ENCODE assay signal across 11 mouse cellular contexts in genomic region chr15:27618778-27619533, GRCm38 (mm10). TPM values are rescaled to one million over a fixed set of nuclear protein-coding genes. Genes with fewer than 3 reads are reported as not detected.
DNase-seq lines count a peak whose midpoint lies in the region; ATAC-seq and TF ChIP-seq lines count a peak whose summit lies in the region.
"Had no signal": no experiment of that assay in that cellular context is flagged by ENCODE, and none has a peak within 500 bp of the region (broad histone marks: within the 10 kb centered on the region; RNA-seq: fewer than 3 reads in every experiment).

No protein-coding gene starts in this region.

- no peak for TF ChIP-seq CTCF in G1E (IDR thresholded peaks at IDR 0.05; ENCODE audit: low read depth, low read length)
- TF ChIP-seq CTCF in liver, postnatal 0 days (IDR thresholded peaks at IDR 0.05; ENCODE audit: low read depth) = no peak
- no peak for TF ChIP-seq CTCF in forebrain, postnatal 0 days (IDR thresholded peaks at IDR 0.05; ENCODE audit: low read depth)

- TF ChIP-seq EP300 in liver, postnatal 0 days (IDR thresholded peaks at IDR 0.05; ENCODE audit: low read depth) = no peak; the same call in 1 of the 2 replicates

- peaks cover 91% of the 10 kb centered on the region for H3K36me3 ChIP-seq in G1E (replicated peaks)
- H3K36me3 ChIP-seq in heart, embryonic 15.5 days = peaks cover 22% of the 10 kb centered on the region
- peaks cover 50% of the 10 kb centered on the region for H3K36me3 ChIP-seq in liver, postnatal 0 days (replicated peaks; ENCODE audit: insufficient read depth, low read length)
- no peaks in the 10 kb centered on the region for H3K36me3 ChIP-seq in hindbrain, embryonic 11.5 days (ENCODE audit: control insufficient read depth, insufficient read depth, low read length)
- peaks cover 31% of the 10 kb centered on the region for H3K36me3 ChIP-seq in forebrain, postnatal 0 days (ENCODE audit: insufficient read depth)
- H3K36me3 ChIP-seq in midbrain, embryonic 16.5 days (ENCODE audit: control insufficient read depth, insufficient read depth, low read length) = peaks cover 12% of the 10 kb centered on the region; the same call in 1 of the 2 replicates

- no peaks in the 10 kb centered on the region for H3K9me3 ChIP-seq in G1E (replicated peaks)
- no peaks in the 10 kb centered on the region for H3K9me3 ChIP-seq in heart, embryonic 15.5 days (replicated peaks)
- no peaks in the 10 kb centered on the region for H3K9me3 ChIP-seq in liver, postnatal 0 days (ENCODE audit: low read length)
- no peaks in the 10 kb centered on the region for H3K9me3 ChIP-seq in hindbrain, embryonic 11.5 days (ENCODE audit: control insufficient read depth, low read length)
- H3K9me3 ChIP-seq in forebrain, postnatal 0 days (ENCODE audit: low read length) = no peaks in the 10 kb centered on the region
- no peaks in the 10 kb centered on the region for H3K9me3 ChIP-seq in midbrain, embryonic 16.5 days (replicated peaks; ENCODE audit: control insufficient read depth, low read length, poor library complexity, severe bottlenecking)
- H3K9me3 ChIP-seq: limb, embryonic 12.5 days had no signal

- H3K27me3 ChIP-seq in G1E (ENCODE audit: insufficient read depth, low read length) = no peaks in the 10 kb centered on the region
- no peaks in the 10 kb centered on the region for H3K27me3 ChIP-seq in heart, embryonic 15.5 days
- H3K27me3 ChIP-seq in liver, postnatal 0 days (ENCODE audit: insufficient read depth, low read length) = no peaks in the 10 kb centered on the region
- no peaks in the 10 kb centered on the region for H3K27me3 ChIP-seq in hindbrain, embryonic 11.5 days (ENCODE audit: control insufficient read depth, insufficient read depth, low read length)
- H3K27me3 ChIP-seq in forebrain, postnatal 0 days (ENCODE audit: insufficient read depth, low read length) = no peaks in the 10 kb centered on the region
- no peaks in the 10 kb centered on the region for H3K27me3 ChIP-seq in midbrain, embryonic 16.5 days (ENCODE audit: control insufficient read depth, insufficient read depth, low read depth, low read length)
- H3K27me3 ChIP-seq: limb, embryonic 12.5 days had no signal

- H3K9ac ChIP-seq in heart, embryonic 15.5 days = 0 out of 2 replicates have a peak overlapping the region, but pooled peaks have one; percentile 34
- no peak overlapping the region for H3K9ac ChIP-seq in liver, postnatal 0 days (replicated peaks)
- H3K9ac ChIP-seq in hindbrain, embryonic 11.5 days (ENCODE audit: low read depth, low read length) = no peak overlapping the region
- H3K9ac ChIP-seq in forebrain, postnatal 0 days = no peak overlapping the region
- H3K9ac ChIP-seq in midbrain, embryonic 16.5 days (ENCODE audit: low read depth, low read length) = no peak overlapping the region
- H3K9ac ChIP-seq: limb, embryonic 12.5 days had no signal

- peak overlapping the region; percentile 81 for H3K27ac ChIP-seq in heart, embryonic 15.5 days
- no peak overlapping the region for H3K27ac ChIP-seq in liver, postnatal 0 days (ENCODE audit: low read depth)
- H3K27ac ChIP-seq in hindbrain, embryonic 11.5 days (ENCODE audit: low read depth, low read length) = no peak overlapping the region
- no peak overlapping the region for H3K27ac ChIP-seq in forebrain, postnatal 0 days (ENCODE audit: low read depth, low read length)
- H3K27ac ChIP-seq in midbrain, embryonic 16.5 days (ENCODE audit: low read length) = no peak overlapping the region
- H3K27ac ChIP-seq: limb, embryonic 12.5 days had no signal

- 40% methylated on average over 6 of the region's 6 CpGs for WGBS in heart, embryonic 15.5 days
- 47% methylated on average over 6 of the region's 6 CpGs for WGBS in liver, postnatal 0 days (ENCODE audit: insufficient replicate concordance)
- WGBS in hindbrain, embryonic 11.5 days = 82% methylated on average over 6 of the region's 6 CpGs
- WGBS in forebrain, postnatal 0 days = 91% methylated on average over 6 of the region's 6 CpGs
- WGBS in midbrain, embryonic 16.5 days = 90% methylated on average over 6 of the region's 6 CpGs

- peaks cover 28% of the 10 kb centered on the region for H3K4me1 ChIP-seq in G1E (ENCODE audit: insufficient read depth, low read depth, low read length)
- H3K4me1 ChIP-seq in heart, embryonic 15.5 days (replicated peaks) = peaks cover 33% of the 10 kb centered on the region
- H3K4me1 ChIP-seq in liver, postnatal 0 days (ENCODE audit: insufficient read depth) = peaks cover 13% of the 10 kb centered on the region
- H3K4me1 ChIP-seq in hindbrain, embryonic 11.5 days (replicated peaks; ENCODE audit: control insufficient read depth, insufficient read depth, low read length) = no peaks in the 10 kb centered on the region
- H3K4me1 ChIP-seq in forebrain, postnatal 0 days (ENCODE audit: insufficient read depth) = no peaks in the 10 kb centered on the region
- no peaks in the 10 kb centered on the region for H3K4me1 ChIP-seq in midbrain, embryonic 16.5 days (ENCODE audit: control insufficient read depth, insufficient read depth, low read length)
- H3K4me1 ChIP-seq: limb, embryonic 12.5 days had no signal

- 0 out of 2 replicates have a peak overlapping the region, but pooled peaks have one; percentile 6 for H3K4me2 ChIP-seq in heart, embryonic 15.5 days
- H3K4me2 ChIP-seq in liver, postnatal 0 days (ENCODE audit: low read depth, low read length) = no peak overlapping the region
- H3K4me2 ChIP-seq in hindbrain, embryonic 11.5 days (replicated peaks; ENCODE audit: low read depth, low read length) = no peak overlapping the region
- no peak overlapping the region for H3K4me2 ChIP-seq in forebrain, postnatal 0 days (ENCODE audit: low read depth)
- no peak overlapping the region for H3K4me2 ChIP-seq in midbrain, embryonic 16.5 days (ENCODE audit: low read length)
- H3K4me2 ChIP-seq: limb, embryonic 12.5 days had no signal

- DNase-seq in G1E (ENCODE audit: low spot score) (no peak), R1 (ENCODE audit: low read depth, low spot score) (peak; percentile 45)
- DNase-seq in liver, postnatal 0 days = no peak
- no peak for DNase-seq in hindbrain, embryonic 11.5 days (ENCODE audit: low spot score)
- DNase-seq in forebrain, postnatal 0 days = no peak
- DNase-seq: cerebellum, adult 2 months; spleen, adult 18-20 months had no signal

- ATAC-seq in G1E (ENCODE audit: extremely low read depth, insufficient number of reproducible peaks, low FRiP score, poor library complexity, severe bottlenecking) = peak; percentile 89
- peak; percentile 71 for ATAC-seq in heart, embryonic 15.5 days (replicated peaks; ENCODE audit: insufficient number of reproducible peaks, insufficient read depth, low FRiP score, low read depth)
- peak; percentile 64; the same call in 1 of the 2 replicates for ATAC-seq in liver, postnatal 0 days
- no peak for ATAC-seq in hindbrain, embryonic 11.5 days (ENCODE audit: low FRiP score)
- ATAC-seq in forebrain, postnatal 0 days = no peak
- no peak for ATAC-seq in midbrain, embryonic 16.5 days
- ATAC-seq: inflammation-experienced regulatory T-cells, adult 6 months had no signal

- no peak overlapping the region for H3K4me3 ChIP-seq in G1E (ENCODE audit: low read depth, low read length)
- H3K4me3 ChIP-seq in heart, embryonic 15.5 days = no peak overlapping the region
- no peak overlapping the region for H3K4me3 ChIP-seq in liver, postnatal 0 days (ENCODE audit: low read depth, low read length)
- no peak overlapping the region for H3K4me3 ChIP-seq in hindbrain, embryonic 11.5 days (ENCODE audit: low read depth, low read length)
- no peak overlapping the region for H3K4me3 ChIP-seq in forebrain, postnatal 0 days (ENCODE audit: low read depth, low read length)
- H3K4me3 ChIP-seq in midbrain, embryonic 16.5 days (ENCODE audit: low read depth, low read length) = no peak overlapping the region
- H3K4me3 ChIP-seq: limb, embryonic 12.5 days had no signal

RNA-seq across cellular contexts. Expression of gene Otulin, which starts 11.5 kb away (rescaled TPM):
- total RNA-seq in G1E (2014; fragmentation: Nextera tagmentation) = 40.3 and 42.5 TPM in 2 replicates
- total RNA-seq in G1E (2017) = 33.8 and 43.3 TPM in 2 replicates
- polyA plus RNA-seq in G1E (2012) = 37.4 and 40.3 TPM in 2 replicates
- polyA plus RNA-seq in heart, embryonic 15.5 days (2015; fragmentation: Nextera tagmentation; extraction: Ambion mirVana) = 24.3 and 24.9 TPM in 2 replicates
- polyA plus RNA-seq in liver, postnatal 0 days (2015; fragmentation: Nextera tagmentation; extraction: Ambion mirVana) = 20.8 and 23.5 TPM in 2 replicates
- polyA plus RNA-seq in hindbrain, embryonic 11.5 days (2014; fragmentation: Nextera tagmentation; extraction: Ambion mirVana) = 31.8 and 32.0 TPM in 2 replicates
- 26.5 and 27.4 TPM in 2 replicates for total RNA-seq in forebrain, postnatal 0 days (2014; rRNA removed)
- 25.1 and 28.5 TPM in 2 replicates for polyA plus RNA-seq in forebrain, postnatal 0 days (2015; fragmentation: Nextera tagmentation; extraction: Ambion mirVana)
- 20.7 and 21.6 TPM in 2 replicates for polyA plus RNA-seq in midbrain, embryonic 16.5 days (2015; fragmentation: Nextera tagmentation; extraction: Ambion mirVana)

Comparison
In these comparisons a context has a peak if more than half of its experiments do, and no peak if none do; other contexts are left out.
1. ATAC-seq: peak in G1E (single experiment), heart, embryonic 15.5 days (single experiment) and liver, postnatal 0 days (single experiment); none in hindbrain, embryonic 11.5 days (single experiment), forebrain, postnatal 0 days (single experiment) and midbrain, embryonic 16.5 days (single experiment).